Mouse (Mus musculus) frontal cortex, postnatal 10 days (tissue): ENCODE results near the gene Vegfc.

Experiments
- DNase-seq, 2 experiments: peaks; one replicate each; pipeline ENCODE4 v3.0.0; 2022; ENCODE audit warnings: low spot score in 2 of 2, mixed read lengths in 1 of 2

The Vegfc gene

GRCm38 (mm10) chr8:54077271-54078120, at the start of gene Vegfc:
Gene Vegfc, plus strand, starts transcription at chr8:54077606.
- DNase-seq: peak; percentile 4 to 51

- no peak for DNase-seq
Measured at GRCm38 (mm10) chr8:54034584-54034983, 42.8 kb upstream of the Vegfc start.

GRCm38 (mm10) chr8:54042601-54043000, 34.8 kb upstream of the Vegfc start:
- no peak for DNase-seq

GRCm38 (mm10) chr8:54043468-54043867, 33.9 kb upstream of the Vegfc start:
- no peak for DNase-seq

DNA sequence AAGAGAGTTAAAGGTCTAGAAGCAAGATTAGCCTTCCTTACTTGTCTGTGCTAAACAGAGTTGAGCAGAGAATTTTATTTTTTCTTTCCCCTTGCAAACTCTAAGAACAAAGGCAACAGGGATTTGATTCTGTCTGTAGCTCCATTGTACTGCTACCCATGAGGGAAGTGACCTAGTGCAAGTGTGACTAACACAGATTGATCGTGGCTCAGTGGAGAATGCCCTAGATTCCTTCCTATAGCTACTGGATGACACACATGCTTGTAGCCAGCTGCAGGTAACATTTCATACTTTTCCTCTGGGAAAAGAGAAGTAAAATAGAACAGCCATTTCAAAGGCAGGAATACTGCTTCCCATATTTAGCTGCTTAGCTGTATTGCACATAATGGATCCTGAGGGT, 24.2 kb upstream of the Vegfc start:
- no peak for DNase-seq

- no peak for DNase-seq
Measured at GRCm38 (mm10) chr8:54065492-54065891, 11.9 kb upstream of the Vegfc start.

GRCm38 (mm10) chr8:54076301-54076700, 1.1 kb upstream of the Vegfc start:
- DNase-seq: no peak

DNA sequence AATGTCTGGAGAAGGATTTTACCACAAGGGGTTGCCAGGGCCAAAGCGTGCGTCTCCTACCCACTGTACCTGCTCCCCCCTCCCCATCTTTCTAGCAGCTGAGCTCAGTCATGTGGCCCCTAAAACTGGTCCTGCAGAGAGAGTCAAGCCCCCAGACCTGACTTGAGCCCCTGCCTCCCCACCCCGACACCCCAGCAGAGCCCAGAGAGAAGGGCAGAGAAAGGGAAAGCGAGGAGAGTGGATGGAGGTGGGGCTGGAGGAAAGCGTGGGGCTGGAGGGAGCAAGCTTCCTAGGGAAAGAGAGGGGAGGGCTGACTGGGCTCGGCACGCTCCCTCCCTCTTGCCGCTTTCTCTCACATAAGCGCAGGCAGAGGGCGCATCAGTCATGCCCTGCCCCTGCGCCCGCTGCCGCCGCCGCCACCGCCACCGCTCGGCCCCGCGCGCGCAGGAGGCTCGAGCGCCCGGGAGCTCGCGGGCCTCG, 575 bp upstream of the Vegfc start:
- peak in 1 of 2 experiments; percentile 14 for DNase-seq

GRCm38 (mm10) chr8:54078121-54078440, 675 bp downstream of the Vegfc start:
- DNase-seq: no peak

DNA sequence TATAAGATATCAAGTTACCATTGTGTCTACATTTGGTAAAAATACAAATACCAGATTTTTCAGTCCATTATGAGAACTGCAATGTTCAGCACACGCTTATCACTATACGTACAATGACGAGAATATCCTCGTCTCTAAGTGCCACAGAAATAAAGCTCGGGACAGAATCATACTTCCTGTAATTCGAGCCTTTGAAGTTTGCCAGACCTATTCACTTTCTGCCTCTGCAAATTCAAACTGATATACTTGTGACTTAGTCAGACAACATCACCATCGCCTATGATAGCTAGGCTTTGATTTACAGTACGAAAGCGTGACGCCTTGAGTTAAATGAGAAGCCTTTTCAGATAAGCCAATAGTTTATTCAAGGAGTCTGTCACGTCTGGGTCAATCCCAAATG, 1.6 kb downstream of the Vegfc start:
- no peak for DNase-seq

- no peak for DNase-seq
Measured at GRCm38 (mm10) chr8:54079601-54080000, 2.2 kb downstream of the Vegfc start.

DNA sequence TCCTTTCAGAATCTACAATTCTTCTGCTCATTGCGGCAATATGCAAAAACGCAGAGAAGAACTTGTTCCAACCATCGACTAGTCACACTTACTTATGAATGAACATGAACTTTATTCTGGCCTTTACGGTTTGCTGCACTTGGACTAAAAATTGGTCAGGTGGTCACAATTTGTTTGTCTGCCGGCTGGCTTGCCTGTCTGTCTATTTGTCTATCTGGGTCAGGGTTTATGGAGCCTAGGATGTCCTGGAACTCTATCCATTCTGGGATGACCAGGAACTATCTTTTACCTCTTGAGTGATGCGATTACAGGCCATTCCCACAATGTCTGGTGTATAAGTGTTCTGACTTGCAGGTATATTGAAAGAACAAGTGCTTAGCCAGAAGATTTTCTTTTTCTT, 8.5 kb downstream of the Vegfc start:
- no peak for DNase-seq

DNA sequence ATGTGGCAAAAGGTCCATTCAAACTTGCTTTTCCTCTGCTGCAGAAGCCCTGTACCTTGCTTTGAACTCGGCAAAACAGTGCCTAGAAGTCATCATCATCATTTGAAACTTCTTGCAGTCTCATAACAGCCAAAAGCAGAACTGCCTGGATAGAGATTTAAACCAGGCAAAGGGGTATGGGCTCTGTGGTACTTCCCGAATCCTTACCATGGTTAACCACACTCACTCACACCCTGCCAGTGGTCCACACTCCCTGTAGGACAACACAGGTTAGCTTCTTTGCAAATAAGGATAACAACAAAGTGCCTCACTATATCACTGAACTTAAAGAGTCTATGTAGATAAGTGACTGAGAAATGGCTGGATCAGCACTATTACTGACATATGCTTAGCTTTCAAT, 9.7 kb downstream of the Vegfc start:
- no peak for DNase-seq

- DNase-seq: no peak
Measured at GRCm38 (mm10) chr8:54089204-54089603, 11.8 kb downstream of the Vegfc start.

DNA sequence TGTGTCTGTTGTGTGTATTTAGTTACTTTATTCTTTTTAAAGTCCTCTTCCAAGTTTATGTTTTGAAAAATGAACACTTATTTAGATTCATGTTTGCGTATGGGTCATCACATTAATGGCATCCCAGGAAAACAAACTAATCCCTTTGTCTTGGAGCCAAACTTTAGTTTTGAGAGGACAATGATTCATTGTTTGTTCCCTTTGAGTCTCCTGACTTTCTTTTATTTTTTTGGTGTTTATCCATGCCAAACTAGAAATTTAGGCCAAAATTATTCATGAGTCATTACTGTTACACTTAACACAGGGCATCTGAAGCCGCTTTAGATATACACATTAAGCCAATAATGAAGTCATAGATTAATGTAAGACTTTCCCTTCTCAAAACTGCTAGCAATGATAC, 12.5 kb downstream of the Vegfc start:
- no peak for DNase-seq

DNA sequence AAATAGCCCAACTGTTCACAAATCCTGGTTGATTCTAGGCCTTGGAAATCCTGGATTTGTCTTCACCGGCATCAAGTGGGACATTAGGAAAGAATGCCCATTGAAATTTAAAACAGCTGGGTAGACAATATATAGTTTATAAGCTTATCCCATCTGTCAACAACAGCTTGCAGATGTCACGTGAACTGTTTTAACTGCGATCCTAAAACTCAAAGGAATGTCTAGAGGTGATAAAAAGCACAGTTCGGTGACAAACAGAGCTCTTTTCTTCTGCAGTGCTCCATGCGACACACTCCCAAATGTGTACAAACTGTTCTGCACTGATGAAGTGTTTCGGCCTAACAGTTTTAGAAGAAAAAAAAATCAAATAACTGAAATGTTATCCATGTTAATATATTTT, 22.7 kb downstream of the Vegfc start:
- no peak for DNase-seq

DNA sequence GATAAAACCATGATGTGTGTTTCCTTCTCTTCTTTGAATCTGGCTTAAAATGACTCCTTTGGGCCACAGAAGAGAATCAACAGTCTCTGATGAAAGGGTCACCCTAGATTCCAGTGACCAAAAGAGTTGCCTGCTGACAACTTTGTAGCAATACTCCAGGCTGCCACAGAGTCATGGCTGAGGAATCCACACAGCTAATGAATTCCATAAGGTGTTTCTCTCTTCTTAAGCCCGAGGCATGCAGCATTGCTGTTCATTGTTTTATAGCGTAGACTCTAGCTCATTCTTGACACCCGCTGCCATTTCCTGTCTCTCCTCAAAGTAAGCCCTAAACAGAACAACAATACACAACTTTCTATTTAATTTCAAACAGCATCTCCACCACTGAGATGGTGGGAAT, 37.2 kb downstream of the Vegfc start:
- no peak for DNase-seq

GRCm38 (mm10) chr8:54120115-54120514, 42.7 kb downstream of the Vegfc start:
- DNase-seq: no peak

GRCm38 (mm10) chr8:54121942-54122341, 44.5 kb downstream of the Vegfc start:
- DNase-seq: no peak

GRCm38 (mm10) chr8:54122345-54122744, 44.9 kb downstream of the Vegfc start:
- no peak for DNase-seq

- DNase-seq: no peak
Measured at GRCm38 (mm10) chr8:54130558-54130957, 53.2 kb downstream of the Vegfc start.

GRCm38 (mm10) chr8:54153240-54153639, 75.8 kb downstream of the Vegfc start:
- DNase-seq: peak in 1 of 2 experiments; percentile 10

GRCm38 (mm10) chr8:54163505-54163904, 86.1 kb downstream of the Vegfc start:
- DNase-seq: no peak

DNA sequence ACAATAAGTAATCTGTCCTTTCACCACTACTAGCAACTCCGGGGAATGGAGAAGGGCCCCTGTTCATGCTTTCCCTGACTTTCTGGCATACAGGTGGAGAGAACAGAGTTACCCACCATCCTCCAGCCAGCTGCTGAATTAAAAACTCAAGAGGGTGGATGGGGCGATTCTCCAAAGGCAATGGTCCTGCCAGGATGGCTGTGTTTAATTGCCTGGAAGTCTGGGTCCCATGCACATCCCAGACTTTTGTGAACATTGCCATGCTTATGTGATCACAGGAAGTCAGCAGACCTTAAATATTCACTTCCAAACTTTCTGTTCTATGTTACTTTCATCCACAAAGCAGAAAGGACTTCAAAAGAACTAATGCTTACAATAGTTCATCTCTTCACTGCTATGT, 107.9 kb downstream of the Vegfc start:
- no peak for DNase-seq
